Mouse (Mus musculus) neural tube, embryonic 12.5 days (tissue): Measurements from ENCODE around the gene Tbrg4. TPM values are rescaled to one million over a fixed set of nuclear protein-coding genes. Genes with fewer than 3 reads are reported as not detected.

Experiments used
- ATAC-seq: fragments of 200-750 bp; cut with Nextera tagmentation; 2 replicates; pipeline ENCODE4 v1.8.0; 2017; ENCODE audit warnings: low read depth, mild to moderate bottlenecking, moderate TSS enrichment, moderate library complexity; ENCODE audit not compliant: low FRiP score
- H3K27ac ChIP-seq: fragments of 300-500 bp; sonication (generic); 2 replicates; pipeline ENCODE4 v1.5.1; 2016
- H3K27me3 ChIP-seq: fragments of 300-500 bp; sonication (generic); replicated peaks from 2 replicates; pipeline ENCODE4 v1.6.1; 2016; ENCODE audit warnings: mild to moderate bottlenecking
- H3K36me3 ChIP-seq: fragments of 300-500 bp; sonication (generic); 2 replicates; pipeline ENCODE4 v1.6.1; 2016; ENCODE audit warnings: mild to moderate bottlenecking
- H3K4me1 ChIP-seq: fragments of 300-500 bp; sonication (generic); 2 replicates; pipeline ENCODE4 v1.6.1; 2016
- H3K4me2 ChIP-seq: fragments of 300-500 bp; sonication (generic); replicated peaks from 2 replicates; pipeline ENCODE4 v1.6.1; 2016; ENCODE audit warnings: mild to moderate bottlenecking
- H3K4me3 ChIP-seq: fragments of 300-500 bp; sonication (generic); 2 replicates; pipeline ENCODE4 v1.5.1; 2016
- H3K9ac ChIP-seq: fragments of 300-500 bp; sonication (generic); 2 replicates; pipeline ENCODE4 v1.6.1; 2016; ENCODE audit warnings: mild to moderate bottlenecking
- H3K9me3 ChIP-seq: fragments of 300-500 bp; sonication (generic); 2 replicates; pipeline ENCODE4 v1.6.1; 2016; ENCODE audit warnings: mild to moderate bottlenecking
- WGBS: fragments of 180-500 bp; shearing (Covaris S2); methylation state at CpG from one replicate; pipeline ENCODE4 v1.1.7; 2016; 5-methylcytosine and 5-hydroxymethylcytosine counted together
- polyA plus RNA-seq: library from polyadenylated mRNA; unstranded; fragments of >200 nt; fragmentation: Nextera tagmentation; extraction: Ambion mirVana; gene quantifications from 2 replicates; pipeline ENCODE4 v1.2.1, GENCODE M21; 2016

Tbrg4 gene
- polyA plus RNA-seq, 1 experiment from 2014 or later: 46.3 TPM

GRCm38 (mm10) chr11:6585748-6586147 lies 40.1 kb downstream of the Tbrg4 start:
- Histone ChIP-seq H3K27ac (no peak overlapping the region), H3K9ac (no peak overlapping the region), H3K4me2 (no peak overlapping the region), H3K36me3 (peaks cover 44% of the 10 kb centered on the region), H3K9me3 (no peaks in the 10 kb centered on the region), H3K4me1 (no peaks in the 10 kb centered on the region), H3K27me3 (no peaks in the 10 kb centered on the region), H3K4me3 (no peak overlapping the region)
- WGBS: 89% methylated on average over 8 of the region's 8 CpGs
- no peak for ATAC-seq

- no peak overlapping the region for H3K9ac ChIP-seq
- H3K36me3 ChIP-seq: peaks cover 20% of the 10 kb centered on the region
- H3K4me2 ChIP-seq: no peak overlapping the region
- 87% methylated on average over 2 of the region's 2 CpGs for WGBS
- no peak overlapping the region for H3K4me3 ChIP-seq
- no peaks in the 10 kb centered on the region for H3K27me3 ChIP-seq
- H3K9me3 ChIP-seq: no peaks in the 10 kb centered on the region
- H3K27ac ChIP-seq: no peak overlapping the region
- no peak for ATAC-seq
- no peaks in the 10 kb centered on the region for H3K4me1 ChIP-seq
These were observed 44.3 kb downstream of the Tbrg4 start for GRCm38 (mm10) chr11:6581560-6581959.

- Histone ChIP-seq H3K36me3 (peaks cover 19% of the 10 kb centered on the region), H3K4me2 (no peak overlapping the region), H3K9ac (no peak overlapping the region), H3K27ac (no peak overlapping the region), H3K4me3 (no peak overlapping the region), H3K4me1 (no peaks in the 10 kb centered on the region), H3K27me3 (no peaks in the 10 kb centered on the region), H3K9me3 (no peaks in the 10 kb centered on the region)
- 69% methylated on average over 4 of the region's 4 CpGs for WGBS
- 0 out of 2 replicates have a peak, but pooled peaks have one; percentile 17 for ATAC-seq
These were observed 45.7 kb downstream of the Tbrg4 start for GRCm38 (mm10) chr11:6580065-6580750.

GRCm38 (mm10) chr11:6579361-6579760 lies 46.5 kb downstream of the Tbrg4 start:
- Histone ChIP-seq H3K4me3 (no peak overlapping the region), H3K9ac (no peak overlapping the region), H3K36me3 (peaks cover 15% of the 10 kb centered on the region), H3K4me1 (no peaks in the 10 kb centered on the region), H3K9me3 (no peaks in the 10 kb centered on the region), H3K27ac (no peak overlapping the region), H3K4me2 (no peak overlapping the region), H3K27me3 (no peaks in the 10 kb centered on the region)
- no peak for ATAC-seq
- 87% methylated on average over 7 of the region's 7 CpGs for WGBS

GRCm38 (mm10) chr11:6576151-6576550 lies 49.7 kb downstream of the Tbrg4 start:
- no peaks in the 10 kb centered on the region for H3K27me3 ChIP-seq
- 95% methylated on average over 3 of the region's 3 CpGs for WGBS
- H3K4me2 ChIP-seq: no peak overlapping the region
- peaks cover 26% of the 10 kb centered on the region for H3K36me3 ChIP-seq
- no peak overlapping the region for H3K27ac ChIP-seq
- H3K4me1 ChIP-seq: no peaks in the 10 kb centered on the region
- ATAC-seq: no peak
- H3K9me3 ChIP-seq: no peaks in the 10 kb centered on the region
- no peak overlapping the region for H3K4me3 ChIP-seq
- H3K9ac ChIP-seq: no peak overlapping the region

- H3K4me3 ChIP-seq: no peak overlapping the region
- 61% methylated on average over 3 of the region's 3 CpGs for WGBS
- H3K4me2 ChIP-seq: no peak overlapping the region
- no peak overlapping the region for H3K9ac ChIP-seq
- H3K27ac ChIP-seq: no peak overlapping the region
- ATAC-seq: no peak
- no peaks in the 10 kb centered on the region for H3K9me3 ChIP-seq
- H3K36me3 ChIP-seq: peaks cover 26% of the 10 kb centered on the region
- H3K27me3 ChIP-seq: no peaks in the 10 kb centered on the region
- peaks cover 16% of the 10 kb centered on the region for H3K4me1 ChIP-seq
These were observed 56.5 kb downstream of the Tbrg4 start for GRCm38 (mm10) chr11:6569410-6569777.

GRCm38 (mm10) chr11:6568584-6569409 lies 57.1 kb downstream of the Tbrg4 start:
- no peak overlapping the region for H3K27ac ChIP-seq
- no peak overlapping the region for H3K4me2 ChIP-seq
- H3K4me3 ChIP-seq: no peak overlapping the region
- H3K9me3 ChIP-seq: no peaks in the 10 kb centered on the region
- peaks cover 16% of the 10 kb centered on the region for H3K4me1 ChIP-seq
- H3K36me3 ChIP-seq: peaks cover 31% of the 10 kb centered on the region
- no peaks in the 10 kb centered on the region for H3K27me3 ChIP-seq
- no peak overlapping the region for H3K9ac ChIP-seq
- 68% methylated on average over 11 of the region's 11 CpGs for WGBS
- peak; percentile 61; the same call in 1 of the 2 replicates for ATAC-seq

- Histone ChIP-seq H3K36me3 (peaks cover 28% of the 10 kb centered on the region), H3K9ac (no peak overlapping the region), H3K27ac (no peak overlapping the region), H3K4me2 (no peak overlapping the region), H3K9me3 (no peaks in the 10 kb centered on the region), H3K27me3 (no peaks in the 10 kb centered on the region), H3K4me3 (no peak overlapping the region), H3K4me1 (peaks cover 16% of the 10 kb centered on the region)
- no peak for ATAC-seq
- 89% methylated on average over 8 of the region's 8 CpGs for WGBS
These were observed 57.9 kb downstream of the Tbrg4 start for GRCm38 (mm10) chr11:6567951-6568350.

GRCm38 (mm10) chr11:6566496-6566895 lies 59.4 kb downstream of the Tbrg4 start:
- Histone ChIP-seq H3K27ac (no peak overlapping the region), H3K4me3 (no peak overlapping the region), H3K9ac (no peak overlapping the region), H3K9me3 (no peaks in the 10 kb centered on the region), H3K4me2 (no peak overlapping the region), H3K27me3 (no peaks in the 10 kb centered on the region), H3K36me3 (peaks cover 21% of the 10 kb centered on the region; the same call in 1 of the 2 replicates), H3K4me1 (peaks cover 16% of the 10 kb centered on the region)
- ATAC-seq: no peak
- WGBS: 86% methylated on average over 4 of the region's 4 CpGs

Other genes with a start within 250 kb of the Tbrg4 start
- 23.9 and 24.1 TPM in 2 replicates for gene Zmiz2, start 237.0 kb downstream of the Tbrg4 start, polyA plus RNA-seq
- 4,309 and 4,532 TPM in 2 replicates for gene Ppia, start 210.6 kb downstream of the Tbrg4 start, polyA plus RNA-seq
- 580 and 625 TPM in 2 replicates for gene H2afv, start 181.6 kb downstream of the Tbrg4 start, polyA plus RNA-seq
- gene Purb, start 150.2 kb downstream of the Tbrg4 start, polyA plus RNA-seq: 13.8 and 14.2 TPM in 2 replicates
- 0.97 and 1.0 TPM in 2 replicates for gene Myo1g, start 105.1 kb downstream of the Tbrg4 start, polyA plus RNA-seq
- gene Ccm2, start 79.2 kb downstream of the Tbrg4 start, polyA plus RNA-seq: 100 and 103 TPM in 2 replicates
- 102 and 111 TPM in 2 replicates for gene Nacad, start 20.0 kb downstream of the Tbrg4 start, polyA plus RNA-seq
- not detected in 2 replicates for gene Wap, start 12.6 kb upstream of the Tbrg4 start, polyA plus RNA-seq
- 13.3 and 15.2 TPM in 2 replicates for gene Ramp3, start 32.5 kb upstream of the Tbrg4 start, polyA plus RNA-seq
- not detected in 2 replicates for gene Gm11983, start 211.6 kb upstream of the Tbrg4 start, polyA plus RNA-seq